Mouse (Mus musculus) liver, postnatal 0 days (tissue): Measurements from ENCODE around the gene Med8. TPM values are rescaled to one million over a fixed set of nuclear protein-coding genes. Genes with fewer than 3 reads are reported as not detected.

Experiments used
- ATAC-seq: fragments of 200-750 bp; cut with Nextera tagmentation; 2 replicates; pipeline ENCODE4 v1.8.0; 2017; ENCODE audit warnings: mild to moderate bottlenecking, moderate library complexity
- DNase-seq: peaks from one replicate; pipeline ENCODE4 v3.0.0-alpha.2; 2016
- H3K27ac ChIP-seq: fragments of 300-500 bp; sonication (generic); 2 replicates; pipeline ENCODE4 v1.5.1; 2014; ENCODE audit warnings: antibody characterized with exemption, moderate library complexity, mild to moderate bottlenecking, low read depth
- H3K27me3 ChIP-seq: fragments of 300-500 bp; sonication (generic); 2 replicates; pipeline ENCODE4 v1.6.1; 2014; ENCODE audit warnings: low read length, control low read depth, mixed read lengths; ENCODE audit not compliant: insufficient read depth
- H3K36me3 ChIP-seq: fragments of 300-500 bp; sonication (generic); replicated peaks from 2 replicates; pipeline ENCODE4 v1.6.1; 2014; ENCODE audit warnings: mild to moderate bottlenecking, control low read depth, low read length, moderate library complexity, mixed read lengths; ENCODE audit not compliant: insufficient read depth
- H3K4me1 ChIP-seq: fragments of 300-500 bp; sonication (generic); 2 replicates; pipeline ENCODE4 v1.6.1; 2014; ENCODE audit warnings: antibody characterized with exemption, mild to moderate bottlenecking, control low read depth; ENCODE audit not compliant: insufficient read depth
- H3K4me2 ChIP-seq: fragments of 300-500 bp; sonication (generic); 2 replicates; pipeline ENCODE4 v1.6.1; 2014; ENCODE audit warnings: low read depth, mild to moderate bottlenecking, low read length, moderate library complexity, mixed read lengths
- H3K4me3 ChIP-seq: fragments of 300-500 bp; sonication (generic); 2 replicates; pipeline ENCODE4 v1.5.1; 2014; ENCODE audit warnings: low read depth, low read length
- H3K9ac ChIP-seq: fragments of 300-500 bp; sonication (generic); replicated peaks from 2 replicates; pipeline ENCODE4 v1.6.1; 2014; ENCODE audit warnings: mild to moderate bottlenecking, moderate library complexity
- H3K9me3 ChIP-seq: fragments of 300-500 bp; sonication (generic); 2 replicates; pipeline ENCODE4 v1.6.1; 2016; ENCODE audit warnings: mild to moderate bottlenecking, control low read depth, low read length, mixed read lengths
- CTCF ChIP-seq: sonication (generic); IDR thresholded peaks from 2 replicates; pipeline ENCODE4 v1.5.1; 2016; ENCODE audit warnings: antibody characterized with exemption, low read depth
- EP300 ChIP-seq: IDR thresholded peaks from 2 replicates; pipeline ENCODE4 v1.6.1; 2016; ENCODE audit warnings: antibody characterized with exemption, low read depth, mild to moderate bottlenecking
- WGBS: fragments of 180-500 bp; shearing (Covaris S2); extraction: QIAGEN DNeasy Blood & Tissue Kit; methylation state at CpG from one replicate; pipeline ENCODE4 v1.1.7; 2014; ENCODE audit not compliant: insufficient replicate concordance; 5-methylcytosine and 5-hydroxymethylcytosine counted together
- polyA plus RNA-seq: library from polyadenylated mRNA; unstranded; fragments of >200 nt; fragmentation: Nextera tagmentation; extraction: Ambion mirVana; gene quantifications from 2 replicates; pipeline ENCODE4 v1.2.1, GENCODE M21; 2015

Gene Med8
- polyA plus RNA-seq, 1 experiment from 2014 or later: 59.7 TPM

GRCm38 (mm10) chr4:118421384-118421783 is 12.2 kb downstream of the Med8 start:
- peaks cover 39% of the 10 kb centered on the region for H3K36me3 ChIP-seq
- no peak for DNase-seq
- ATAC-seq: no peak

GRCm38 (mm10) chr4:118424541-118425160 is 15.5 kb downstream of the Med8 start:
- Histone ChIP-seq H3K27ac (peak overlapping the region; percentile 73), H3K36me3 (peaks cover 18% of the 10 kb centered on the region), H3K4me3 (no peak overlapping the region), H3K4me1 (peaks cover 46% of the 10 kb centered on the region), H3K9me3 (no peaks in the 10 kb centered on the region), H3K4me2 (peak overlapping the region; percentile 44), H3K27me3 (no peaks in the 10 kb centered on the region), H3K9ac (no peak overlapping the region)
- 38% methylated on average over 4 of the region's 4 CpGs for WGBS
- DNase-seq (no peak), ATAC-seq (no peak)
- TF ChIP-seq CTCF (no peak), EP300 (peak; percentile 92)

More at GRCm38 (mm10) chr4:118421384-118421783, 12.2 kb downstream of the Med8 start:
- Histone ChIP-seq H3K4me3 (no peak overlapping the region), H3K4me2 (no peak overlapping the region), H3K4me1 (peaks cover 20% of the 10 kb centered on the region), H3K9me3 (no peaks in the 10 kb centered on the region), H3K27ac (no peak overlapping the region), H3K27me3 (no peaks in the 10 kb centered on the region), H3K9ac (no peak overlapping the region)
- WGBS: 85% methylated on average over 3 of the region's 3 CpGs
- TF ChIP-seq EP300: no peak
- TF ChIP-seq CTCF: no peak

GRCm38 (mm10) chr4:118425374-118425773 is 16.2 kb downstream of the Med8 start:
- H3K36me3 ChIP-seq: peaks cover 22% of the 10 kb centered on the region
- no peaks in the 10 kb centered on the region for H3K27me3 ChIP-seq
- peak overlapping the region; percentile 73 for H3K27ac ChIP-seq
- no peak overlapping the region for H3K4me3 ChIP-seq
- DNase-seq (no peak), ATAC-seq (no peak)
- no peak overlapping the region for H3K4me2 ChIP-seq
- 97% methylated on average over 1 of the region's 1 CpGs for WGBS
- H3K4me1 ChIP-seq: peaks cover 53% of the 10 kb centered on the region
- H3K9ac ChIP-seq: no peak overlapping the region
- TF ChIP-seq CTCF (no peak), EP300 (no peak)
- no peaks in the 10 kb centered on the region for H3K9me3 ChIP-seq

- H3K27me3 ChIP-seq: no peaks in the 10 kb centered on the region
- DNase-seq (no peak), ATAC-seq (peak; percentile 8; the same call in 1 of the 2 replicates)
- peaks cover 61% of the 10 kb centered on the region for H3K4me1 ChIP-seq
- no peak for TF ChIP-seq EP300
- TF ChIP-seq CTCF: no peak
- H3K27ac ChIP-seq: peak overlapping the region; percentile 93
- peak overlapping the region; percentile 90 for H3K9ac ChIP-seq
- no peaks in the 10 kb centered on the region for H3K9me3 ChIP-seq
- H3K4me3 ChIP-seq: peak overlapping the region; percentile 85
- peak overlapping the region; percentile 98 for H3K4me2 ChIP-seq
- 7% methylated on average over 5 of the region's 5 CpGs for WGBS
- H3K36me3 ChIP-seq: peaks cover 28% of the 10 kb centered on the region
Measured at GRCm38 (mm10) chr4:118427415-118427767, 18.3 kb downstream of the Med8 start.

GRCm38 (mm10) chr4:118427768-118428451 is 18.8 kb downstream of the Med8 start, which contains the start of gene Elovl1:
TSS of gene Elovl1 (plus strand) at chr4:118428093.
- Histone ChIP-seq H3K9me3 (no peaks in the 10 kb centered on the region), H3K4me1 (peaks cover 66% of the 10 kb centered on the region), H3K9ac (peak within 1 kb of the TSS; percentile 90), H3K27ac (peak within 1 kb of the TSS; percentile 93), H3K36me3 (peaks cover 34% of the 10 kb centered on the region), H3K27me3 (no peaks in the 10 kb centered on the region), H3K4me3 (peak within 1 kb of the TSS; percentile 85), H3K4me2 (peak within 1 kb of the TSS; percentile 98)
- TF ChIP-seq EP300 (peak; percentile 27; the same call in 1 of the 2 replicates), CTCF (peak; percentile 71)
- ATAC-seq (peak; percentile 93), DNase-seq (peak; percentile 94)
- under 1% methylated on average over 16 of the region's 31 CpGs for WGBS

GRCm38 (mm10) chr4:118428531-118429214 is 19.5 kb downstream of the Med8 start:
- H3K9me3 ChIP-seq: no peaks in the 10 kb centered on the region
- peaks cover 39% of the 10 kb centered on the region for H3K36me3 ChIP-seq
- H3K9ac ChIP-seq: peak overlapping the region; percentile 90
- H3K4me1 ChIP-seq: peaks cover 66% of the 10 kb centered on the region
- ATAC-seq (peak; percentile 20), DNase-seq (peak; percentile 40)
- WGBS: 21% methylated on average over 15 of the region's 15 CpGs
- no peaks in the 10 kb centered on the region for H3K27me3 ChIP-seq
- peak overlapping the region; percentile 93 for H3K27ac ChIP-seq
- TF ChIP-seq CTCF (no peak), EP300 (no peak)
- H3K4me2 ChIP-seq: peak overlapping the region; percentile 98
- H3K4me3 ChIP-seq: peak overlapping the region; percentile 85
